Mouse (Mus musculus): ENCODE results near the gene Dbn1. TPM values are rescaled to one million over a fixed set of nuclear protein-coding genes. Genes with fewer than 3 reads are reported as not detected.

The Dbn1 gene
- total and polyA plus RNA-seq, 3 experiments: 0.09 to 3.1 (median 0.59) TPM

DNA sequence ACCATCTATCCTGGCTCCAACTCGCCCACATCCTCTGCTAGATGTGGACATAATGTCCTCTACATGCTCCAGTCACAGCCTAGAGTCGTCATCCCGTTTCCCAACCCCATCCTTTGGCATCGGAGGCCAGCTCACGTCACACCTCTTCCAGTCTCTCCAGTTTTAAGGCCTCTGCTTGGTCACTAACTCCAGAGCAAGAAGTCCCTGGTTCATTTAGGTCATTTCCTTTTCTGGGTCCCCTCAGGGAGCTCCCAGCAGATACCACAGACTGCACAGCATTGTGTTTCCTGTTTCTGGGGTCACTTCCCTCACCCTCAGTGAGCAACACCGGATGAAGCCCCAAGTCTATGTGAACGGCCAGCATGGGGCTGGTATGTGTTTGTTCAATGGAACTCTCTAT, 8.9 kb downstream of the Dbn1 start:
- H3K4me1 ChIP-seq (ENCODE audit: control insufficient read depth in 1 of 2, insufficient read depth in 2 of 2): peaks cover 8 to 21% of the 10 kb centered on the region in 2 experiments; a peak in 3 of 4 replicates
- H3K4me3 ChIP-seq (replicated peaks in 1 of 3; ENCODE audit: low read depth in 2 of 3, low read length in 2 of 3, poor library complexity in 1 of 3): no peak overlapping the region
- H3K79me2 ChIP-seq (replicated peaks; ENCODE audit: control insufficient read depth, extremely low read depth, insufficient read depth, poor library complexity, severe bottlenecking): no peaks in the 10 kb centered on the region
- peaks cover 84% of the 10 kb centered on the region for H3K27me3 ChIP-seq (replicated peaks)
- TF ChIP-seq POLR2AphosphoS2 (IDR thresholded peaks at IDR 0.05; ENCODE audit: low read depth, low read length): no peak
- TF ChIP-seq ZC3H11A (IDR thresholded peaks at IDR 0.05; ENCODE audit: low read depth, low read length): no peak
- TF ChIP-seq SMC3 (IDR thresholded peaks at IDR 0.05; ENCODE audit: low read depth, low read length): no peak
- no peak for TF ChIP-seq GABPA (IDR thresholded peaks at IDR 0.05; ENCODE audit: insufficient replicate concordance, low read depth, low read length)
- H3K9me3 ChIP-seq (replicated peaks; ENCODE audit: low read length): peaks cover 8% of the 10 kb centered on the region
- DNase-seq (ENCODE audit: extremely low read depth): no peak
- H3K36me3 ChIP-seq (replicated peaks in 1 of 2; ENCODE audit: control insufficient read depth in 1 of 2, insufficient read depth in 1 of 2, low read length in 1 of 2): no peaks in the 10 kb centered on the region
- H3K9ac ChIP-seq (ENCODE audit: insufficient read depth, low read depth): no peak overlapping the region
- no peak overlapping the region; the same call in 1 of the 2 replicates for H3K4me2 ChIP-seq (ENCODE audit: insufficient read depth, low read depth, poor library complexity, severe bottlenecking)
- dilution Hi-C loops (cut with MboI; ENCODE audit: extremely low pct_ligation_motif_present, extremely low pct_unique_long_range_greater_than_20kb, low sequenced_read_pairs): no loop called here
- in situ Hi-C loops (cut with MboI; ENCODE audit: low pct_ligation_motif_present, low pct_unique_long_range_greater_than_20kb, low sequenced_read_pairs): loop anchor here (5.0 kb wide), 1 partner anchor 38 kb away; no protein-coding TSS in a partner anchor
- H3K27ac ChIP-seq (ENCODE audit: insufficient read depth, low read depth): no peak overlapping the region

DNA sequence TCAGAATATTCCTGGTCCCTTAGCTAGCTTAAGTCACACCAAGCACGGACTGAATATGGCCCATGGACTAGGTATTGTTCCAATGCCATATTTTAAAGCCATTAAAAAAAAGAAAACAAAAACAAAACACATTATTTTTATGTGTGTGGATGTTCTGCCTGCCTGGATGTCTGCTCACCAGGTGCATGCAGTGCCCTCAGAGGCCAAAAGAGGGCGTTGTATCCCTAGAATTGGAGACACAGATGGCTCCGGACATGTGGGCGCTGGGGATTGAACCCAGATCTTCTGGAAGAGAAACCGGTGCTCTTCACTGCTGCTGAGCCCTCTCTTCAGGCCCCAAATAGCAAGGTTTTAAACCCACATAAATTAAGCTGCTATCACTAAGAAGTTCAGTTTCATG, 9.9 kb downstream of the Dbn1 start:
- no peaks in the 10 kb centered on the region for H3K79me2 ChIP-seq (replicated peaks; ENCODE audit: control insufficient read depth, extremely low read depth, insufficient read depth, poor library complexity, severe bottlenecking)
- H3K4me2 ChIP-seq (ENCODE audit: insufficient read depth, low read depth, poor library complexity, severe bottlenecking): no peak overlapping the region
- peaks cover 84% of the 10 kb centered on the region for H3K27me3 ChIP-seq (replicated peaks)
- DNase-seq (ENCODE audit: extremely low read depth): peak; percentile 56
- no peak overlapping the region for H3K27ac ChIP-seq (ENCODE audit: insufficient read depth, low read depth)
- in situ Hi-C loops (cut with MboI; ENCODE audit: low pct_ligation_motif_present, low pct_unique_long_range_greater_than_20kb, low sequenced_read_pairs) (loop anchor here (5.0 kb wide), 1 partner anchor 39 kb away; no protein-coding TSS in a partner anchor), dilution Hi-C loops (cut with MboI; ENCODE audit: extremely low pct_ligation_motif_present, extremely low pct_unique_long_range_greater_than_20kb, low sequenced_read_pairs) (no loop called here)
- no peak overlapping the region for H3K4me3 ChIP-seq (replicated peaks in 1 of 3; ENCODE audit: low read depth in 2 of 3, low read length in 2 of 3, poor library complexity in 1 of 3)
- H3K9me3 ChIP-seq (replicated peaks; ENCODE audit: low read length): peaks cover 8% of the 10 kb centered on the region
- H3K36me3 ChIP-seq (replicated peaks in 1 of 2; ENCODE audit: control insufficient read depth in 1 of 2, insufficient read depth in 1 of 2, low read length in 1 of 2): no peaks in the 10 kb centered on the region
- peaks cover 8 to 23% of the 10 kb centered on the region in 2 experiments; a peak in 3 of 4 replicates for H3K4me1 ChIP-seq (ENCODE audit: control insufficient read depth in 1 of 2, insufficient read depth in 2 of 2)
- no peak for TF ChIP-seq ETS1 (conservative IDR thresholded peaks at IDR 0.05; ENCODE audit: low read depth, low read length)
- no peak for TF ChIP-seq TCF12 (IDR thresholded peaks at IDR 0.05; ENCODE audit: low read depth, low read length)
- TF ChIP-seq NRF1 (IDR thresholded peaks at IDR 0.05; ENCODE audit: low read depth, low read length): no peak
- TF ChIP-seq ZNF384 (IDR thresholded peaks at IDR 0.05; ENCODE audit: low read depth, low read length): no peak
- no peak for TF ChIP-seq MAX (IDR thresholded peaks at IDR 0.05; ENCODE audit: low read length)
- TF ChIP-seq ZC3H11A (IDR thresholded peaks at IDR 0.05; ENCODE audit: low read depth, low read length): no peak
- no peak for TF ChIP-seq KAT2A (IDR thresholded peaks at IDR 0.05; ENCODE audit: insufficient replicate concordance, low read length)
- no peak for TF ChIP-seq CHD2 (IDR thresholded peaks at IDR 0.05; ENCODE audit: low read length)
- peak; percentile 80 for TF ChIP-seq RAD21 (IDR thresholded peaks at IDR 0.05; ENCODE audit: low read depth, low read length)
- no peak for TF ChIP-seq IRF4 (IDR thresholded peaks at IDR 0.05; ENCODE audit: low read depth, low read length)
- TF ChIP-seq JUND (conservative IDR thresholded peaks at IDR 0.05; ENCODE audit: low read depth, low read length): no peak; the same call in 1 of the 2 replicates
- peak; percentile 34; the same call in 1 of the 2 replicates for TF ChIP-seq MEF2A (IDR thresholded peaks at IDR 0.05; ENCODE audit: borderline replicate concordance, low read depth, low read length)
- TF ChIP-seq EP300 (IDR thresholded peaks at IDR 0.05; ENCODE audit: low read length): no peak
- TF ChIP-seq SMC3 (IDR thresholded peaks at IDR 0.05; ENCODE audit: low read depth, low read length): peak; percentile 59
- no peak for TF ChIP-seq SIN3A (IDR thresholded peaks at IDR 0.05; ENCODE audit: low read length)
- no peak for TF ChIP-seq ZMIZ1 (IDR thresholded peaks at IDR 0.05; ENCODE audit: low read depth, low read length)
- TF ChIP-seq MXI1 (IDR thresholded peaks at IDR 0.05; ENCODE audit: low read depth, low read length): no peak
- no peak for TF ChIP-seq UBTF (IDR thresholded peaks at IDR 0.05; ENCODE audit: low read depth, low read length)
- TF ChIP-seq HCFC1 (IDR thresholded peaks at IDR 0.05; ENCODE audit: low read depth, low read length): no peak
- TF ChIP-seq GABPA (IDR thresholded peaks at IDR 0.05; ENCODE audit: insufficient replicate concordance, low read depth, low read length): no peak
- peak; percentile 54 to 78 for TF ChIP-seq CTCF (conservative IDR thresholded peaks at IDR 0.05 in 1 of 2, IDR thresholded peaks at IDR 0.05 in 1 of 2; ENCODE audit: low read depth in 2 of 2, low read length in 2 of 2)
- no peak for TF ChIP-seq RCOR1 (conservative IDR thresholded peaks at IDR 0.05; ENCODE audit: low read depth, low read length)
- TF ChIP-seq ZKSCAN1 (IDR thresholded peaks at IDR 0.05; ENCODE audit: borderline replicate concordance, low read depth, low read length): no peak
- peak; percentile 76; the same call in 1 of the 2 replicates for TF ChIP-seq MYC (IDR thresholded peaks at IDR 0.05; ENCODE audit: low read depth, low read length)
- H3K9ac ChIP-seq (ENCODE audit: insufficient read depth, low read depth): no peak overlapping the region
